Mouse (Mus musculus) ES-E14 (cell line): ENCODE measurements at regions not wholly inside any gene's neighbourhood (a gene's known extent, or its start where the extent isn't known, plus 50 kb on each side); places are given as distances from the start of the nearest gene placed in this dataset.

Experiments
- CHD2 ChIP-seq: IDR thresholded peaks from 2 replicates; pipeline ENCODE4 v1.6.1; 2014; ENCODE audit warnings: mild to moderate bottlenecking, low read depth, low read length, inconsistent platforms
- HCFC1 ChIP-seq: IDR thresholded peaks from 2 replicates; pipeline ENCODE4 v1.6.1; 2012; ENCODE audit warnings: low read length, inconsistent platforms, borderline replicate concordance; ENCODE audit not compliant: insufficient read depth
- ZC3H11A ChIP-seq: IDR thresholded peaks from 2 replicates; pipeline ENCODE4 v1.6.1; 2012; ENCODE audit warnings: low read depth, mild to moderate bottlenecking, inconsistent platforms, low read length, borderline replicate concordance

GRCm38 (mm10) chr15:86738776-86739175 is 524.5 kb downstream of the Tbc1d22a start:
- no peak for TF ChIP-seq ZC3H11A
- TF ChIP-seq HCFC1: no peak
- no peak for TF ChIP-seq CHD2
